Mouse (Mus musculus): Measurements from ENCODE around the gene Uqcc2. TPM values are rescaled to one million over a fixed set of nuclear protein-coding genes. Genes with fewer than 3 reads are reported as not detected.

Uqcc2 gene
- total and polyA plus RNA-seq, 3 experiments: 126 to 240 (median 198) TPM

- H3K9ac ChIP-seq (ENCODE audit: insufficient read depth, low read depth): peak overlapping the region; percentile 65
- DNase-seq (ENCODE audit: extremely low read depth): no peak
- peak overlapping the region; percentile 99 for H3K27ac ChIP-seq (ENCODE audit: insufficient read depth, low read depth)
- H3K36me3 ChIP-seq (replicated peaks in 1 of 2; ENCODE audit: control insufficient read depth in 1 of 2, insufficient read depth in 1 of 2, low read length in 1 of 2): peaks cover 0 to 6% of the 10 kb centered on the region in 2 experiments
- peaks cover 5% of the 10 kb centered on the region for H3K9me3 ChIP-seq (replicated peaks; ENCODE audit: low read length)
- 0 out of 2 replicates have a peak, but pooled peaks cover 3% of the 10 kb centered on the region for H3K79me2 ChIP-seq (replicated peaks; ENCODE audit: control insufficient read depth, extremely low read depth, insufficient read depth, poor library complexity, severe bottlenecking)
- peak overlapping the region; percentile 78 for H3K4me2 ChIP-seq (ENCODE audit: insufficient read depth, low read depth, poor library complexity, severe bottlenecking)
- H3K4me1 ChIP-seq (ENCODE audit: control insufficient read depth in 1 of 2, insufficient read depth in 2 of 2): peaks cover 39 to 64% of the 10 kb centered on the region in 2 experiments
- peak overlapping the region in 2 of 3 experiments; percentile 48 to 56 for H3K4me3 ChIP-seq (replicated peaks in 1 of 3; ENCODE audit: low read depth in 2 of 3, low read length in 2 of 3, poor library complexity in 1 of 3)
- in situ Hi-C loops (cut with MboI; ENCODE audit: low pct_ligation_motif_present, low pct_unique_long_range_greater_than_20kb, low sequenced_read_pairs): no loop called here
- TF ChIP-seq TBP (conservative IDR thresholded peaks at IDR 0.05; ENCODE audit: low read depth, low read length): no peak
- TF ChIP-seq ETS1 (conservative IDR thresholded peaks at IDR 0.05; ENCODE audit: low read depth, low read length): no peak
- peak; percentile 93 for TF ChIP-seq BHLHE40 (IDR thresholded peaks at IDR 0.05; ENCODE audit: low read depth, low read length)
- TF ChIP-seq CHD2 (IDR thresholded peaks at IDR 0.05; ENCODE audit: low read length): no peak
- no peak for TF ChIP-seq MEF2A (IDR thresholded peaks at IDR 0.05; ENCODE audit: borderline replicate concordance, low read depth, low read length)
- TF ChIP-seq E2F4 (IDR thresholded peaks at IDR 0.05; ENCODE audit: insufficient replicate concordance, low read depth, low read length): no peak
- TF ChIP-seq MAFK (IDR thresholded peaks at IDR 0.05; ENCODE audit: insufficient replicate concordance, low read length): no peak
- H3K27me3 ChIP-seq (replicated peaks): no peaks in the 10 kb centered on the region
- dilution Hi-C loops (cut with MboI; ENCODE audit: extremely low pct_ligation_motif_present, extremely low pct_unique_long_range_greater_than_20kb, low sequenced_read_pairs): no loop called here
These were observed 43.0 kb upstream of the Uqcc2 start for GRCm38 (mm10) chr17:27176754-27177153.

- in situ Hi-C loops (cut with MboI; ENCODE audit: low pct_ligation_motif_present, low pct_unique_long_range_greater_than_20kb, low sequenced_read_pairs): no loop called here
- no peaks in the 10 kb centered on the region for H3K27me3 ChIP-seq (replicated peaks)
- TF ChIP-seq BHLHE40 (IDR thresholded peaks at IDR 0.05; ENCODE audit: low read depth, low read length) (no peak), NELFE (IDR thresholded peaks at IDR 0.05; ENCODE audit: low read depth, low read length) (no peak), RAD21 (IDR thresholded peaks at IDR 0.05; ENCODE audit: low read depth, low read length) (no peak), EP300 (IDR thresholded peaks at IDR 0.05; ENCODE audit: low read length) (peak; percentile 48), USF2 (conservative IDR thresholded peaks at IDR 0.05; ENCODE audit: low read depth, low read length) (no peak), CHD1 (IDR thresholded peaks at IDR 0.05; ENCODE audit: low read depth, low read length) (no peak; the same call in 1 of the 2 replicates), USF1 (IDR thresholded peaks at IDR 0.05; ENCODE audit: low read depth, low read length) (no peak), PAX5 (IDR thresholded peaks at IDR 0.05; ENCODE audit: low read length) (no peak), ELF1 (IDR thresholded peaks at IDR 0.05; ENCODE audit: low read depth, low read length) (0 out of 2 replicates have a peak, but pooled peaks have one; percentile 33), NRF1 (IDR thresholded peaks at IDR 0.05; ENCODE audit: low read depth, low read length) (no peak; the same call in 1 of the 2 replicates), MAX (IDR thresholded peaks at IDR 0.05; ENCODE audit: low read length) (no peak), SIN3A (IDR thresholded peaks at IDR 0.05; ENCODE audit: low read length) (no peak), E2F4 (IDR thresholded peaks at IDR 0.05; ENCODE audit: insufficient replicate concordance, low read depth, low read length) (no peak), MEF2A (IDR thresholded peaks at IDR 0.05; ENCODE audit: borderline replicate concordance, low read depth, low read length) (no peak), MAZ (IDR thresholded peaks at IDR 0.05; ENCODE audit: low read depth, low read length) (peak; percentile 54; the same call in 1 of the 2 replicates), RCOR1 (conservative IDR thresholded peaks at IDR 0.05; ENCODE audit: low read depth, low read length) (no peak), TBP (conservative IDR thresholded peaks at IDR 0.05; ENCODE audit: low read depth, low read length) (peak; percentile 86), JUND (conservative IDR thresholded peaks at IDR 0.05; ENCODE audit: low read depth, low read length) (no peak), HCFC1 (IDR thresholded peaks at IDR 0.05; ENCODE audit: low read depth, low read length) (peak; percentile 43), ZKSCAN1 (IDR thresholded peaks at IDR 0.05; ENCODE audit: borderline replicate concordance, low read depth, low read length) (no peak), ETS1 (conservative IDR thresholded peaks at IDR 0.05; ENCODE audit: low read depth, low read length) (peak; percentile 79), TCF12 (IDR thresholded peaks at IDR 0.05; ENCODE audit: low read depth, low read length) (peak; percentile 84), GABPA (IDR thresholded peaks at IDR 0.05; ENCODE audit: insufficient replicate concordance, low read depth, low read length) (no peak), KAT2A (IDR thresholded peaks at IDR 0.05; ENCODE audit: insufficient replicate concordance, low read length) (no peak), ZMIZ1 (IDR thresholded peaks at IDR 0.05; ENCODE audit: low read depth, low read length) (peak; percentile 7; the same call in 1 of the 2 replicates), MXI1 (IDR thresholded peaks at IDR 0.05; ENCODE audit: low read depth, low read length) (no peak; the same call in 1 of the 2 replicates), MAFK (IDR thresholded peaks at IDR 0.05; ENCODE audit: insufficient replicate concordance, low read length) (peak; percentile 70; the same call in 1 of the 2 replicates), UBTF (IDR thresholded peaks at IDR 0.05; ENCODE audit: low read depth, low read length) (no peak), JUN (IDR thresholded peaks at IDR 0.05; ENCODE audit: insufficient read depth, low read depth, low read length) (no peak)
These were observed 42.6 kb upstream of the Uqcc2 start for GRCm38 (mm10) chr17:27176287-27176686.

More at GRCm38 (mm10) chr17:27176287-27176686, 42.6 kb upstream of the Uqcc2 start:
- DNase-seq (ENCODE audit: extremely low read depth): peak; percentile 90
- H3K4me1 ChIP-seq (ENCODE audit: control insufficient read depth in 1 of 2, insufficient read depth in 2 of 2): peaks cover 39 to 64% of the 10 kb centered on the region in 2 experiments
- 0 out of 2 replicates have a peak, but pooled peaks cover 3% of the 10 kb centered on the region for H3K79me2 ChIP-seq (replicated peaks; ENCODE audit: control insufficient read depth, extremely low read depth, insufficient read depth, poor library complexity, severe bottlenecking)
- peak overlapping the region; percentile 42 to 56 (median 48) for H3K4me3 ChIP-seq (replicated peaks in 1 of 3; ENCODE audit: low read depth in 2 of 3, low read length in 2 of 3, poor library complexity in 1 of 3)
- H3K4me2 ChIP-seq (ENCODE audit: insufficient read depth, low read depth, poor library complexity, severe bottlenecking): peak overlapping the region; percentile 78
- peaks cover 0 to 6% of the 10 kb centered on the region in 2 experiments for H3K36me3 ChIP-seq (replicated peaks in 1 of 2; ENCODE audit: control insufficient read depth in 1 of 2, insufficient read depth in 1 of 2, low read length in 1 of 2)
- H3K9ac ChIP-seq (ENCODE audit: insufficient read depth, low read depth): peak overlapping the region; percentile 74
- H3K27ac ChIP-seq (ENCODE audit: insufficient read depth, low read depth): peak overlapping the region; percentile 99
- dilution Hi-C loops (cut with MboI; ENCODE audit: extremely low pct_ligation_motif_present, extremely low pct_unique_long_range_greater_than_20kb, low sequenced_read_pairs): no loop called here
- peaks cover 5% of the 10 kb centered on the region for H3K9me3 ChIP-seq (replicated peaks; ENCODE audit: low read length)

All from CH12.LX (cell line).